Mouse (Mus musculus) ovary, postnatal 10 days (tissue): Measurements from ENCODE around the gene Sap25.
A peak's percentile ranks its signal among the peaks of the same experiment; 100 is the strongest.

ENCODE experiments used
- DNase-seq: peaks from one replicate; pipeline ENCODE4 v3.0.0; 2022; ENCODE audit warnings: low spot score

Sap25 gene

DNA sequence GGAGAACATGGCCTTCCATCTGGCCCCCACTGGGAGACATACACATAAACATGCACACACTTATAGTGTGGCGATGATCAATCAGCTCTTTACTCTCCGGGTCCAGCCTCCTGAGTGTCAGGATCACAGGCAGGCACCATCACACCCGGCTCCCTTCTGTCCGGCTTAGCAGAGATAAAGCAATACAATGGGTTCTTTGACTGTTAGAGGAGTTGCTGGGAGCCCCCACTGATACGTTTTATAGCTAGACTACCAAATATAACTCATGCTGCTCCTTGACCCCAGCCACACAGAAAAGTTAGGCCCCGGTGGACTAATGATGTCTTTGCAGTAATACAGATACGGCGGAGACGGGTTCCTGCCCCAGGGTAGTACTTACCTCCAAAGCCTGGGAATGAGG lies 21.9 kb downstream of the Sap25 start:
- DNase-seq: no peak

DNA sequence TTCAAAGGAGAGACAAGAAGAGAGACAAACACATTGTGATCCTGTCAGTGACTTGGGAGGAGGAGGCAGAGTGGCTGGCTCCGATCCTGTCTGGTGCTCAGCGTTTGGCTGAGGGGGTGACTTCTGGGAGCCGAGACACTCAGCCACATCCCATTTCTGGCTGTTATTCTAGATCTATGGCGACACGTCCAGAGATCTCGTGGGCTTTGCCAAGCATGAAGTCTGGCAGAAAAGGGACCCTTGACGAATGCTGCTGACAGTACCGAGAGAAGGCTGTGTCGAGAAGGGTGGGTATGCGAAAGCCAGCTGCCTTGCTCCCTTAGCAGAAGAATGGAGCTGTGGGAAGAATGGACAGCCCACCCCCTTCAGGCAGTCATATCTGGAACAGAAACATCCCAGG lies 27.8 kb downstream of the Sap25 start:
- DNase-seq: no peak

DNA sequence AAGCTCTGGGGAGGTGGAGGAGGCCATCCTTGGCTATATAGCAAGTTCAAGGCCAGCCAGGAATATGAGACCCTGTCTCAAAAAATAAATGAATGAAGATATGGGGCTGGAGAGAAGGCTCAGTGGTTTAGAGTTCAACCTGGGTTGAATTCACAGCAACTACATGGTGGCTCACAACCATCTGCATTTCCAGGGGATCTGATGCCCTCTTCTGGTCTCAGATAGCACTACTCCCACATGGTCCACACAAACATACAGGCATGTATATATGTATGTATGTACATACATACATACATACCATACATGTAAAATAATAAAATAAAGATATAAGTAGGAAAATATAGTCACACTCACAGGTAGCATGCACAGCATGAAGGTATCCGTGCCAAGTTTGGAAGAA lies 29.1 kb downstream of the Sap25 start:
- no peak for DNase-seq

DNA sequence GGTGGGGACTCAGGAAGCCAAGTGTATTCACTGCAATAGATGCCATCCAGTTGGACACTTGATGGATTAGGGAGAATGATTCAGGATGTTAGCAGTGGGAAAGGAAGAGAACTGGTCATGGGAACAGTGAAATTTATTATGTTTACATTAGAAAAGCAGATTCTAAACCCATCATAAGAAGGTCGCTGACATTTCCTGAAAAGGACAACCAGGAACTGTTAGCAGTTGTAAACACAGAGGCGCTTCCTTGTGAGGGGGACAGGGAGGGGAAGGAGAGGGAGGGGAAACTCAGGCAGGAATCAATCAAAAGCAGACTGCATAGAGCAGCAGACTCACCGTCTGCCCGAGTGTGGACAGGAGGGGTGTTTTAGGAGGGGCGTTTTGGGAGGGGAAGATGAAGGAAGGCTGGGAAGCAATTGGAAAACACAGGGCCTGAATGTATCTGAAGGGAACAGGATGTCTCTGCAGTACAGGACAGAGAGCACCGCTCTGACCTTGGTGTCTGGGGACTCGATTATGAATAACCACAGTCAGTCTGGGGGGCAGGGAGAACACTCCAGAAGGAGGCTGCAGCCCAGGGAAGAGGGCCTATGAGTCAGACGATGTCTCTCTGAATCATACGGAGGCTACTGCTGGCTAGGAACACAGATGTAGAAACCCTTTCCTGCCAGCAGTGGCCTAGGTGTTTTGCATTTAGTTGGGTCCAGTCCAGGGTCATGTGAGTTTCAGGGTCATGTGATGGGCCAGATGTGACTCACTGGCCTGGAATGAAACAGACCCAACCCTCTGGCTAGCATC lies 30.5 kb downstream of the Sap25 start:
- no peak for DNase-seq

DNA sequence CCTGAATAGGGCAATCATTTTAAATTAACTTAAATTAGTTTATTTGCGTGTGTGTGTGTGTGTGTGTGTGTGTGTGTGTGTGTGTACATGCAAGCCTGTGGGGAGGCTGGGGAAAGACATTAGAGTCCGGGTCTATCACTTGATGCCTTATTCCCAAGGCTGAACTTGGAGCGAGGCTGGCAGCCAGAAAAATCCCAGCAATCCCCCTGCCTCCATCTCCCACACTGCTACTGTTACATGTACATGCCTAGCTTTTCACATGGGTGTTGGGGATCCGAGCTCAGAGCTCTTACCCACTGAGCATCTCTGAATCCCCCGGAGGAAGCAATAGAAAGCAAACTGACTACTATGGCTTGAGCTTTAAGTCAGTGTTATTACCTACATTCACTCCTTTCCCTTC lies 31.2 kb downstream of the Sap25 start:
- no peak for DNase-seq

DNA sequence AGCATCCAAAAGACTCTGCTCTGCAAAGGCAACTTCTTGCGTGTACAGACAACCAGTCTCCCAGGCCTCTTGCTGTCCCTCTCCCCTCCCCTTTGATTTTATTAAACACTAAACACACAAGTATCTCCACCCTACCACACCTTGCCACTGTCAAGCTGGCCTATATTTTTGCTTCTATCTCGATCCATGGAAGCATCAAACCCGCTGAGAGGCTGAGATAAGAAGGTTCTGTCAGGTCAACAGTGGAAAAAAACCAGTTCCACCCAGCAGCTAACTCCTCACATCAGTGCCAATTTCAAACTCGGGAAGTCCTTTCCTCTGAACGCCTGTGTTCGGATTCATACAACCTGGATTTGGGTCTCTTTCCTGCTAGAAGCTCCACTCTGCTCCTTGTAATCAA lies 31.9 kb downstream of the Sap25 start:
- DNase-seq: no peak

DNA sequence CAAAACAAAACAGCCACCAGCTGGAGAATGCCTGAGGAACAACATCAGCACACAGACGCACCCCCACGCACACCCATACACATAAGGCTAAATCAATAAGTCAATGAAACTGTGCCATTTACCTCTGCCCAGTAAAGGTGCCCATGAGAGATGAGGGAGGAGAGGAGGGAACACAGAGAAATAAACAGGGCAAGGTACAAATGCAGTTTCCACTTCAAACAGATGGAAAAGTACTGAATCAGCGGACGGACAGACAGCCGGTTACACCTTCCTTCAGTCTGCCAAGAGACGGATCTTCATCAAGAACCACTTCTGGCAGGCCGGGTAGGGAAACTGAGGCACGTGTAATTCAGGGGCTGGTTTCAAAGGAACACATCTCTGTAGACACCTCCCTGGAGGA lies 33.7 kb downstream of the Sap25 start:
- DNase-seq: no peak

DNA sequence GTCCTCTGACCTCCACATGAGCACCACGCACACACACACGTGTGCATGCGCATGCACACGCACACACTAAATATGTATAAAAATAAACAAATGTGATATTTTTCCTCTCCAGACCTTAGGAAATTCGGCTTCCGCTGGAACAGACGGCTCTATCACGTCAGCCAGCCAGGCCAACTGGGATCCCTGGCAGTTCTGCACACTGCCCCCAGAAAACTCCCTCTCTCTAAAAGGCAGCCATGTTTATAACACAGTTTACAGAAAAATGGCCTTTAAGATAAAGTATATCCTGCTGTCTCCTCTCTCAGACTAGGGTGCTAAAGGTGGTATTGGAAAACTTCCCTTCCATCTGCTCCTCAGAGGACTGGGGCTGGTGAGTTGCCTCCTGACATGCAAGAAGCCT lies 36.7 kb downstream of the Sap25 start:
- no peak for DNase-seq

DNA sequence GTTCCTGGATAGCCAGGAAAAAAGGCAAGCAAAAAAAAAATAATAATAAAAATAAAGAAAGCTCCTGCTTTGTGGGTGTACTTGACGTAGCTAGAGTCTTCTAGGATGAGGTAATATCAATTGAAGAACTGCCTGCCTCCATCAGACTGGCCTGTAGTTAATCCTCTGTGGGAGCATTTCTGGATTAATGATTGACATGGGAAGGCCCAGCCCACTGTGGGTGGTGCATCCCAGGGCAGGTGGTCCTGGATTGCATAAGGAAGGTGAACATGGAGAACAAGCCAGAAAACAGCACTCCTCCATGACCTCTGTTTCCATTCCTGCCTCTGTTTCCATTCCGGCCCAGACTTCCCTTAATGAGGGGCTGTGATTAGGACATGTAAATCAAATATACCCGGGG lies 37.6 kb downstream of the Sap25 start:
- no peak for DNase-seq

DNA sequence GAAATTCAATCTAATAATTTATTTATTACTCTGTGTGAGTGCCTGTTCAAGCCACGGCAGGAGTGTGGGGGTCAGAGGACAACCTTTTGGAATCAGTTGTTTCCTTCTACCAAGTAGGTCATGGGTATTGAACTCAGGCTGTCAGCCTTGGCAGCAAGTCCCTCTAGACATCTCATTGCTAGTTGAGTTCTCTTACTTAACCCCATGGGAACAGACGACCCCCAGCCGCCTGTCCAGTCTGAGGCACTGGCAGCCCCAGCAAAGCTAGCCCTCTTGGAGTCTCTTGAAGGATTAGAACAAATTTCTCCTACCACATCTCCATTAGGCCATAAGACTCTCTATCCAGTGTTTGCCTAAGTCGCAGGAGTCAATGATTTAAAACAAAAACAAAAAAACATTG lies 38.6 kb downstream of the Sap25 start:
- no peak for DNase-seq

DNA sequence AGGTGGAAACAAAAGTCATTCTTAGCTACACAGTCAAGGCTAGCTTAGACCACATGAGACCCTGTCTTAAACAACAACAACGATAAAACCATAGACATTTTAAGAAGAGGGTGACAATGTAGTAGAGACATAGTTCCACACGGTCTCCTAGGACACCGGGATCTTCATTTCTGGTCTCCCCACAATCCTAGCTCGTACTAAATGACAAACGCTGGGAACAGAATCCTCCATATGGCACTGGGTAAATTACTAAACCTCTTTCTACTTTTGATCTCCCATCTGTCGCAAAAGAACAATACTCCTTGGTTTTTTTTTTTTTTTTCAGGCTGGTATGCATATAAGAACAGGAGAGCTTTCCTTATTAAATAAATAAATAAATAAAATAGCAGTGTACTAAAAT lies 41.4 kb downstream of the Sap25 start:
- no peak for DNase-seq

DNA sequence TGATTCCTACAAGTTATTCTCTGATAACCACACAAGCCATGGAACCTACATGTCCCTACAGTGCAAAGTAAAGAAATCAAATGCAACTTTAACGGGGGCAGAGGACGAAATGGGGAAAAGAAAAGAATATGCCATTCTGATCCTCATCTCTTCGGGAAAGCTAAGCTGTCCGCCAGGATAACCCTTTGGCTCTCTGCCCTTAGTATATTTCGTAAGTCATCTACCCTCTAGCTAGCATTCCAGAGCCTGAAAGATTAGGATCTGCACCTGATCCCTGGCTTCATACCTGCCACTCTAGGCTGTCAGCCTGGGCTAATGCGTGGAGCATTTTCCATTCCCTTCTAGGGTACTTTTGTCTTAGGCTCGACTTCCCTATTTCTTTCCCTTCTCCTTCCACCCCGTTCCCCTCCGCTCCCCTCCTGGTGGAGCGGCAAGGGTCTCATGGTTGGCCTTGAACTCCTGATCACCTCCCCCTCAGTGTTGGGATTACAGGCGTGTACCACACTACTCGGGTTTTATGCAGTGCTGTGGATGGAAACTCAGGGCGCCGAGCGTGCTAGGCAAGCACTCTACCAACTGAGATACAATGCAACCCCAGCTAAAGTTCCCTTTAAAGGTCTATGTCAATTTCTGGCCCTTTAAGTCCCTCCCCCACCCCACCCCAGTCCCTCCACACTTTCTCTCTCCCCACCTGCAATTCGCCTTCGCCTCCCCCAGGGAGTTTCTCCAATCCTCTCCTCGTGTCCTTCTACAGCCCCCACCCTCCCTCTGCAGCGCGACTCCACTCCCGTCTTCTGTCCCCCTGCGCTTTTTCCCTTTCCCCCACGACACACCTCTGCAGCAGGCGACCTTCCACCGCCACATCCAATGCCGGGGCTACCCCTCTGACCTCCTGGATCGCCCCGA lies 42.5 kb downstream of the Sap25 start:
- DNase-seq: no peak

DNA sequence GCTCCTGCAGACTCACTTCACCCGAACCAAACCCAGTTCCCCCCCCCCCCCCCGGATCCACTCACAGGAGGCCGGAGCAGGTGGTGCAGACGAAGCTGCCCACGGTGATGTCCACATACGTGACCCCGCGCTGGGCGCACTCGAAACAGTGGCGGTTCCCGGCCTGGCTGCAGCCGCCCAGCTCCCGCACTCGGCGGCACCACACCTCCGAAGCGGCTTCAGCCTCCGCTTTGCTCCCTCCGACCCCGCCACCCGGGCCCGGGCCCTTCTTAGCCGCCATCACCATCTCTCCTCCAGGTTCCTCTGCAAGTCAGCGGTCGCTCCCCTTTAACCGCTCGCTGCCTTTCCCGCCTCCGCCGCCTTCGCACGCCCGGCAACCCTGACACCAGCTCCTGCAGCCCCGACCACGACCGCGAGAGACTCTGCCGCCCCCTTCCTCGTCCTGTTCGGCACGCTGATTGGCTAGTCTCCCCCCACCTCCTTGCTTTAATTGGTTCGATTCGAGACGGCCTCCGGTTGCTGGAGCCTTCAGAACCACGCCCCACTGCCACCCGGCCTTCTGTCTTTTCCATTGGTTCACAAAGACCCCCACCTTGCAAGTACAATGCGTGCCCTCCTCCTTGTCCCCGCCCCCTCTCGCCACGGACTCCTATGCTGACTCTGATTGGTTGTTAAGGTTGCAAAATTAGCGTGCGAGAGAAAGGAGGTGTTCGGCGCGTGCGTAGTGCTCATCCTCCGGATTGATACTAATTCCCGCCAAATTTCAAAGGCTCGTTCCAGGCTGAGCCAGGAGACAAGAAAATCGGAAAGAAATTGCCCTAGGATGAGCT lies 43.4 kb downstream of the Sap25 start, which contains the start of gene Agfg2:
TSS of gene Agfg2 (minus strand) at position 433 of the 830 bp plus-strand sequence.
- DNase-seq: peak; percentile 78

DNA sequence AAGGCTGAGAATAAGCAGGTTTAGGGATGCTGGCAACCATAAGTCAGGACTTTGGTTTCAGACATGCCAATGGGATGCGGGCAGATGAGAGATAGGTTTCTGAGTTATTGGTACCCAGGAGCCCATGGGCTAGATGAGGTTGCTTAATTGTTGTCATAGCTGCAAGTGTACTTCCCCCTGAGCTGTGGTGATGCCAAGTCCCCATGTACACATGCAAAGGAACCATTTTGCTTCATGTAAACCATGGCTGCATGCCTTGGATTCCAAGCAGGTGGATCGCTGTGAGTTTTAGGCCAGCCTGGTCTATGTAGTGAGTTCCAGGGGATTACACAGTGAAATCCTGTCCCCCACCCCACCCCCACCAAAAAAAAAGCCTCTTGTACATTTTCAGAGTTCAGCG lies 44.5 kb downstream of the Sap25 start:
- no peak for DNase-seq

DNA sequence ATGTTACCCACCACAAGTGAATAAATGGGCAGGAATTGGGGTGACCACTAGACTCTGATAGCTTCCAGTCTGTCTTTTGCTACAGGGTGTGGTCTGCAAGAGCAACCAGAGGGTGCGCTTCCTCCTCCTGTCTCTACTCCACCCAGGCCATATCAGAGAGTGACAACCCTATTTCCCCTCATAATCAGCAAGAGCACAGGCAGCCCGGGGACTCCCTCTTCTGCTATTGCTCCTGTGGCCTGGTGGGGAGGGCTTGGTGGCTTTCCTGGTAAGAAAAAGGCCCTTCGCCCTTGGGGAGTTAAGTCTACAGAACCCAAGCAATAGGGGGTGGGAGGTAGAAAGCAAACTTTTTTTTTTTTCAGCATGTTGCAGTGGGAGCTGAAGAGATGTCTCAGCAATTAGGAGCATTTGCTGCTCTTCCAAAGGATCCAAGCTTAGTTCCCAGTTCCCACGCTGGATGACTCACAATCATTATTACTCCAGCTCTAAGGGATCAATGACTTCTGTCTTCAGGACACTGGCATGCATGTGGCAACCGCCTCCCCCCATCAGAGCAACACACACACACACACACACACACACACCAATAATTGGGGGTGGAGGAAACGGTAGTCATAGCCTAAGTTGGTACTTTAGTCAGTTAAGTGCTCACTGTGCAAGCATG lies 45.1 kb downstream of the Sap25 start:
- DNase-seq: no peak

DNA sequence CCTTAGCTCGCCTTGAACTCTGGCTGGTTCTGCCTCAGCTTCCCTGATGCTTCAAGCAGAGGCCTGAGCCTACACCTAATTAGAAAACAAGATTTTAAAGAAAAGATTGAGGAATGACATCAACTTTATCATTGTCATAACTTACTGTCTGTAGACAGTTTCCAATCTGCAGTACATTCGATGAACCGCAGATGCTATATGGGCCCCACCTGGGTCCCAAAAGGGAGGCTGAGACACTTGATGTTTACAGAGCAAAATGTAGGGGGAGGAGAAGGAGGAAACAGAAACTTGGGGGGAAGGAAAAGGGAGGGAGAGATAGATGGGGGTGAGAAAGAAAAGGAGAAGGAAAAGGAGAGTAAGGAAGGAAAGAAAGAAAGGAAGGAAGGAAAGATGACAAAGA lies 48.8 kb downstream of the Sap25 start:
- no peak for DNase-seq

DNA sequence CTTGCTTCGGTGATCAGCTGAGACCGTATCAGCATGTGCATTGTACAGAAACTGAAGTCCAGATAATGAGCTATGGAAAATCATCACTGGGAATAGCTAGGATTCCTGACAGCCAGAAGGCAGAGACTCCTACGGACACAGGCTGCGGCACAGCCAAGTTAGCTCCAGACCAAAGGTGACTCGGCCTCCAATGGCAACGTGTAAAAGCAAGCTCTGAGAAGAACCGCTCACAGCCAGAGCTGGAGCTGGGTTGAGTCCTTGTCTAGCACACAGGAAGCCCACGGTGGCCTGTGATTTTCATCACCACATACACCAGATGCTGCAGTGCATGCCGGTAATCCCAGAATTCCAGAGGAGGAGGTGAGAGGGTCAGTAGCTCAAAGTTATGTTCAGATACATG lies 49.4 kb downstream of the Sap25 start:
- no peak for DNase-seq

DNA sequence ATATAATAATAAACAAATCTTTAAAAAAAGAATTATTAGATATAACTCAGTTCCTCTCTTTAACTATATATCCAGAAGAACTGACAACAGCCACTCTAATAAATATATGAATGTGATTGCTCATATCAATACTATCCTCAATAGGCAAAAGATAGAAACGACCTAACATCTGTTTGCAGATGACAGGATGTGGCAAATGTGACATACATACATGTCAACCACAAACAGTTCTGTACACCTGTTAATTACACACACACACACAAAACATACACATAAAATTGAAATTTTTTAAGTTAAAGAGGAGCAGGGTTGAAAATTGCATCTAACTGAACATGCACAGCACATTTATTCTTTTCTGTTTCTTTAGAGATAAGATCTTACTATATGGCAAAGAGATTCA lies 50.7 kb downstream of the Sap25 start:
- DNase-seq: no peak
